Mouse (Mus musculus): ENCODE data around the gene Narfl.
"Not testable (repeated sequence)": the region's sequence is repeated elsewhere in the genome, so short reads cannot be mapped to it uniquely, and the experiment has no call there.

Narfl gene

GRCm38 (mm10) chr17:25773549-25774120, at the start of gene Narfl:
TSS of gene Narfl (plus strand) at chr17:25773776.
- in situ Hi-C loops (cut with MboI, MseI), result no loop called here

- in situ Hi-C loops (cut with MboI, MseI), result no loop called here
Measured at GRCm38 (mm10) chr17:25723919-25724318, 49.7 kb upstream of the Narfl start.

- in situ Hi-C loops (cut with MboI, MseI), result no loop called here
Measured at GRCm38 (mm10) chr17:25725264-25725663, 48.3 kb upstream of the Narfl start.

GRCm38 (mm10) chr17:25727265-25728008, 46.1 kb upstream of the Narfl start, which contains the start of the genes Chtf18 and Rpusd1:
TSS of gene Chtf18 (minus strand) at chr17:25727419.
TSS of gene Rpusd1 (plus strand) at chr17:25727670.
- in situ Hi-C loops (cut with MboI, MseI), result no loop called here

- in situ Hi-C loops (cut with MboI, MseI), result no loop called here
Measured at GRCm38 (mm10) chr17:25728009-25728270, 45.6 kb upstream of the Narfl start.

GRCm38 (mm10) chr17:25732082-25732481, 41.5 kb upstream of the Narfl start:
- in situ Hi-C loops (cut with MboI, MseI), result loop anchor here in 1 of 2 experiments (5.0 kb wide), 1 partner anchor 65 kb away; the partner anchor contains the start of genes AC134908.4 and Metrn

GRCm38 (mm10) chr17:25735246-25735645, 38.3 kb upstream of the Narfl start:
- in situ Hi-C loops (cut with MboI, MseI), result no loop called here

GRCm38 (mm10) chr17:25735745-25736144, 37.8 kb upstream of the Narfl start, which contains the start of gene Mslnl:
TSS of gene Mslnl (plus strand) at chr17:25736042.
- in situ Hi-C loops (cut with MboI, MseI), result no loop called here

GRCm38 (mm10) chr17:25738861-25739260, 34.7 kb upstream of the Narfl start:
- in situ Hi-C loops (cut with MboI, MseI), result no loop called here

GRCm38 (mm10) chr17:25741471-25741870, 32.1 kb upstream of the Narfl start:
- in situ Hi-C loops (cut with MboI, MseI), result not testable (repeated sequence)

- in situ Hi-C loops (cut with MboI, MseI), result no loop called here
Measured at GRCm38 (mm10) chr17:25743831-25744230, 29.7 kb upstream of the Narfl start.

GRCm38 (mm10) chr17:25744311-25744710, 29.3 kb upstream of the Narfl start:
- in situ Hi-C loops (cut with MboI, MseI), result no loop called here

GRCm38 (mm10) chr17:25748238-25748637, 25.3 kb upstream of the Narfl start:
- in situ Hi-C loops (cut with MboI, MseI), result no loop called here

GRCm38 (mm10) chr17:25749314-25749713, 24.3 kb upstream of the Narfl start:
- in situ Hi-C loops (cut with MboI, MseI), result no loop called here

- in situ Hi-C loops (cut with MboI, MseI), result no loop called here
Measured at GRCm38 (mm10) chr17:25751446-25751845, 22.1 kb upstream of the Narfl start.

GRCm38 (mm10) chr17:25754241-25754640, 19.3 kb upstream of the Narfl start, which contains the start of gene Msln:
TSS of gene Msln (minus strand) at chr17:25754378.
- in situ Hi-C loops (cut with MboI, MseI), result no loop called here

- in situ Hi-C loops (cut with MboI, MseI), result no loop called here
Measured at GRCm38 (mm10) chr17:25755086-25755485, 18.5 kb upstream of the Narfl start.

GRCm38 (mm10) chr17:25755627-25756377, 17.8 kb upstream of the Narfl start:
- in situ Hi-C loops (cut with MboI, MseI), result no loop called here

GRCm38 (mm10) chr17:25756378-25757242, 17.0 kb upstream of the Narfl start:
- in situ Hi-C loops (cut with MboI, MseI), result no loop called here

GRCm38 (mm10) chr17:25757691-25758090, 15.9 kb upstream of the Narfl start:
- in situ Hi-C loops (cut with MboI, MseI), result no loop called here

- in situ Hi-C loops (cut with MboI, MseI), result no loop called here
Measured at GRCm38 (mm10) chr17:25760148-25760547, 13.4 kb upstream of the Narfl start.

Measured in T-helper 17 cell (primary cell).